Mouse (Mus musculus) lung, postnatal 0 days (tissue): ENCODE data around the gene Lig3.

Source experiments
- CTCF ChIP-seq: IDR thresholded peaks from 2 replicates; pipeline ENCODE4 v1.5.1; 2016; ENCODE audit warnings: antibody characterized with exemption, mild to moderate bottlenecking
- EP300 ChIP-seq: IDR thresholded peaks from 2 replicates; pipeline ENCODE4 v1.6.1; 2016; ENCODE audit warnings: antibody characterized with exemption, mild to moderate bottlenecking, control low read depth

DNA sequence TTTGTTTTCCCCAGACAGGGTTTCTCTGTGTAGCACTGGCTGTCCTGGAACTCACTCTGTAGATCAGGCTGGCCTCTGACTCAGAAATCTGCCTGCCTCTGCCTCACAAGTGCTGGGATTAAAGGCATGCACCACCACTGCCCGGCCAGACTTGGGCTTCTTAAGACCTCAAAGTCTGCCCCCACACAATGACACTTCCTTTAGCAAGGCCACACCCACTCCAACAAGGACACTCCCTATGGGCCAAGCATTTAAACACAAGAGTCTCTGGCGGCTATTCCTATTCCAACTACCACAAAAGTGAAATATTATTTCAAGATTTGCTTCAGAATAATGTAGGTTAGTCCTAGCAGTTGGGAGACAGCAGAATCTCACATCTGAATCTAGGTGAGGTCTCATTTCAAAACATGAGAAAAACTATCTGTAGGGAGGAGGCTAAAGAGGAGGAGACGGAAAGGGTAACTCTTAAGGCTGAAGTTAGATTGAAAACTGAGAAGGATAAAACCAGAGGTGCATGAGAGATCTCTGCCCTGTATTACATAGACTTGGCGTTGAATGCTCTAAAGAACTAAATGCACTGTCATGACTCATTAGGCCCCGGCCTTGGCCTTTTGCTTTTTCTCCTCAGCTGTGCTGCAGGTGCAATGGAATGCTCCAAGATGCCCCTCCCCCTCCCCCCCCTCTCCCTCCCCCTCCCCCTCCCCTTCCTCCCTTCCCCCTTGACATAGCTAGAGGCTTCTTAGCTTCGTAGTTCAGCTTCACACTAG lies 28.4 kb upstream of the Lig3 start:
- no peak for TF ChIP-seq CTCF
- no peak for TF ChIP-seq EP300
